Mouse (Mus musculus): Measurements from ENCODE around the gene Enpp5.

GRCm38 (mm10) chr17:44068876-44069275, 9.7 kb upstream of the Enpp5 start:
- TF ChIP-seq MEF2A (IDR thresholded peaks at IDR 0.05; ENCODE audit: extremely low read depth, insufficient replicate concordance, low read depth, low read length, poor library complexity, severe bottlenecking) (no peak), MAFK (IDR thresholded peaks at IDR 0.05; ENCODE audit: borderline replicate concordance, low read depth, low read length) (no peak), CTCF (IDR thresholded peaks at IDR 0.05 in 2 of 3, conservative IDR thresholded peaks at IDR 0.05 in 1 of 3; ENCODE audit: control insufficient read depth in 1 of 3, insufficient read depth in 1 of 3, low read depth in 2 of 3, low read length in 3 of 3, poor library complexity in 1 of 3, severe bottlenecking in 1 of 3) (no peak), BHLHE40 (IDR thresholded peaks at IDR 0.05; ENCODE audit: borderline replicate concordance, low read depth, low read length) (no peak), EP300 (IDR thresholded peaks at IDR 0.05; ENCODE audit: low read depth in 1 of 2, low read length in 2 of 2) (no peak), HCFC1 (IDR thresholded peaks at IDR 0.05; ENCODE audit: low read depth, low read length) (no peak), MAX (IDR thresholded peaks at IDR 0.05; ENCODE audit: low read length) (no peak), CHD1 (IDR thresholded peaks at IDR 0.05; ENCODE audit: low read depth, low read length) (no peak), E2F4 (IDR thresholded peaks at IDR 0.05; ENCODE audit: borderline replicate concordance, low read depth, low read length) (no peak), RAD21 (IDR thresholded peaks at IDR 0.05; ENCODE audit: low read depth, low read length) (no peak), ZKSCAN1 (IDR thresholded peaks at IDR 0.05; ENCODE audit: low read depth, low read length) (no peak), USF1 (IDR thresholded peaks at IDR 0.05; ENCODE audit: low read depth, low read length) (no peak), CHD2 (IDR thresholded peaks at IDR 0.05; ENCODE audit: low read length) (no peak)

Data from MEL (cell line).